Mouse (Mus musculus) MEL (cell line): ENCODE data around the gene Cep41. TPM values are rescaled to one million over a fixed set of nuclear protein-coding genes. Genes with fewer than 3 reads are reported as not detected.

Experiments used
- DNase-seq: peaks from one replicate; pipeline ENCODE4 v3.0.0; 2011; ENCODE audit warnings: low read depth, low spot score
- H3K27ac ChIP-seq: 2 replicates; pipeline ENCODE4 v1.5.1; 2012; ENCODE audit warnings: low read depth, mild to moderate bottlenecking, control low read depth, low read length, moderate library complexity; ENCODE audit not compliant: control insufficient read depth
- H3K27me3 ChIP-seq, 2 experiments: fragments of 150-350 bp in 1 of 2; sonication (generic) in 1 of 2; 2 replicates each; pipeline ENCODE4 v1.6.1; 2012; ENCODE audit warnings: low read length in 2 of 2, mild to moderate bottlenecking in 2 of 2, improper control_type of control experiment in 1 of 2, moderate library complexity in 1 of 2; ENCODE audit not compliant: insufficient read depth in 2 of 2, control insufficient read depth in 1 of 2
- H3K36me3 ChIP-seq, 2 experiments: 2 replicates each; pipeline ENCODE4 v1.6.1; 2012 to 2014; ENCODE audit warnings: low read length in 2 of 2, improper control_type of control experiment in 1 of 2, inconsistent platforms in 1 of 2, mild to moderate bottlenecking in 1 of 2; ENCODE audit not compliant: insufficient read depth in 2 of 2, control insufficient read depth in 1 of 2
- H3K4me1 ChIP-seq, 2 experiments: fragments of 150-350 bp in 1 of 2; sonication (generic) in 1 of 2; 2 replicates each; pipeline ENCODE4 v1.6.1; 2012; ENCODE audit warnings: low read length in 2 of 2, improper control_type of control experiment in 1 of 2, mild to moderate bottlenecking in 1 of 2; ENCODE audit not compliant: insufficient read depth in 2 of 2, control insufficient read depth in 1 of 2
- H3K4me3 ChIP-seq, 2 experiments: fragments of 150-350 bp in 1 of 2; sonication (generic) in 1 of 2; 2 replicates each; pipeline ENCODE4 v1.5.1; 2012; ENCODE audit warnings: low read depth in 2 of 2, low read length in 2 of 2, mild to moderate bottlenecking in 2 of 2, moderate library complexity in 2 of 2, control low read depth in 1 of 2, improper control_type of control experiment in 1 of 2; ENCODE audit not compliant: control insufficient read depth in 1 of 2, insufficient read depth in 1 of 2
- H3K79me2 ChIP-seq: 2 replicates; pipeline ENCODE4 v1.6.1; 2012; ENCODE audit warnings: mild to moderate bottlenecking, low read length, moderate library complexity; ENCODE audit not compliant: control insufficient read depth, poor library complexity, insufficient read depth
- H3K9ac ChIP-seq: 2 replicates; pipeline ENCODE4 v1.6.1; 2012; ENCODE audit warnings: low read depth, mild to moderate bottlenecking, control low read depth, low read length, moderate library complexity; ENCODE audit not compliant: control insufficient read depth, poor library complexity, severe bottlenecking
- H3K9me3 ChIP-seq: fragments of 150-350 bp; sonication (generic); replicated peaks from 2 replicates; pipeline ENCODE4 v1.6.1; 2012; ENCODE audit warnings: mild to moderate bottlenecking, low read length, improper control_type of control experiment, moderate library complexity; ENCODE audit not compliant: insufficient read depth
- BHLHE40 ChIP-seq: IDR thresholded peaks from 2 replicates; pipeline ENCODE4 v1.6.1; 2012; ENCODE audit warnings: low read depth, mild to moderate bottlenecking, inconsistent platforms, low read length, improper control_type of control experiment, borderline replicate concordance
- CHD2 ChIP-seq: IDR thresholded peaks from 2 replicates; pipeline ENCODE4 v1.6.1; 2011; ENCODE audit warnings: low read length, improper control_type of control experiment
- CTCF ChIP-seq, 3 experiments: IDR thresholded peaks in 2 of 3; conservative IDR thresholded peaks in 1 of 3; 2 replicates each; pipeline ENCODE4 v1.5.1; 2011 to 2012; ENCODE audit warnings: low read length in 3 of 3, low read depth in 2 of 3, mild to moderate bottlenecking in 2 of 3, improper control_type of control experiment in 1 of 3, inconsistent platforms in 1 of 3, mixed read lengths in 1 of 3, moderate library complexity in 1 of 3; ENCODE audit not compliant: control insufficient read depth in 1 of 3, insufficient read depth in 1 of 3, poor library complexity in 1 of 3, severe bottlenecking in 1 of 3
- ELF1 ChIP-seq: IDR thresholded peaks from 2 replicates; pipeline ENCODE4 v1.6.1; 2014; ENCODE audit warnings: low read depth, mild to moderate bottlenecking, inconsistent platforms, low read length, improper control_type of control experiment, moderate library complexity
- EP300 ChIP-seq, 2 experiments: IDR thresholded peaks; 2 replicates each; pipeline ENCODE4 v1.6.1; 2011; ENCODE audit warnings: improper control_type of control experiment in 2 of 2, low read length in 2 of 2, low read depth in 1 of 2, mild to moderate bottlenecking in 1 of 2
- GABPA ChIP-seq: IDR thresholded peaks from 2 replicates; pipeline ENCODE4 v1.6.1; 2012; ENCODE audit warnings: low read depth, mild to moderate bottlenecking, inconsistent platforms, low read length, improper control_type of control experiment, moderate library complexity
- KAT2A ChIP-seq: conservative IDR thresholded peaks from 2 replicates; pipeline ENCODE4 v1.6.1; 2012; ENCODE audit warnings: low read depth, low read length, improper control_type of control experiment, inconsistent platforms
- MAFK ChIP-seq: IDR thresholded peaks from 2 replicates; pipeline ENCODE4 v1.6.1; 2011; ENCODE audit warnings: low read depth, mild to moderate bottlenecking, low read length, improper control_type of control experiment, borderline replicate concordance
- MAX ChIP-seq: IDR thresholded peaks from 2 replicates; pipeline ENCODE4 v1.6.1; 2011; ENCODE audit warnings: low read length, improper control_type of control experiment
- MAZ ChIP-seq: IDR thresholded peaks from 2 replicates; pipeline ENCODE4 v1.6.1; 2012; ENCODE audit warnings: low read depth, mild to moderate bottlenecking, inconsistent platforms, low read length, improper control_type of control experiment
- MEF2A ChIP-seq: IDR thresholded peaks from 2 replicates; pipeline ENCODE4 v1.6.1; 2014; ENCODE audit warnings: low read depth, mild to moderate bottlenecking, inconsistent platforms, low read length, improper control_type of control experiment; ENCODE audit not compliant: poor library complexity, insufficient replicate concordance, severe bottlenecking; ENCODE audit errors: extremely low read depth
- MYB ChIP-seq: IDR thresholded peaks from 2 replicates; pipeline ENCODE4 v1.6.1; 2011; ENCODE audit warnings: mild to moderate bottlenecking, low read depth, low read length, improper control_type of control experiment
- MYC ChIP-seq: IDR thresholded peaks from 2 replicates; pipeline ENCODE4 v1.6.1; 2011; ENCODE audit warnings: low read depth, mild to moderate bottlenecking, low read length, improper control_type of control experiment, moderate library complexity
- NELFE ChIP-seq: IDR thresholded peaks from 2 replicates; pipeline ENCODE4 v1.6.1; 2011; ENCODE audit warnings: low read depth, low read length, improper control_type of control experiment
- NRF1 ChIP-seq: IDR thresholded peaks from 2 replicates; pipeline ENCODE4 v1.6.1; 2014; ENCODE audit warnings: low read depth, mild to moderate bottlenecking, inconsistent platforms, low read length, improper control_type of control experiment, moderate library complexity; ENCODE audit not compliant: poor library complexity, insufficient read depth, severe bottlenecking
- POLR2A ChIP-seq, 2 experiments: IDR thresholded peaks; 2 replicates each; pipeline ENCODE4 v1.6.1; 2011 to 2012; ENCODE audit warnings: low read length in 2 of 2, mild to moderate bottlenecking in 2 of 2, control low read depth in 1 of 2, improper control_type of control experiment in 1 of 2, low read depth in 1 of 2, moderate library complexity in 1 of 2; ENCODE audit not compliant: control insufficient read depth in 1 of 2, insufficient read depth in 1 of 2, poor library complexity in 1 of 2
- RCOR1 ChIP-seq: IDR thresholded peaks from 2 replicates; pipeline ENCODE4 v1.6.1; 2012; ENCODE audit warnings: low read depth, mild to moderate bottlenecking, inconsistent platforms, low read length, improper control_type of control experiment
- SMC3 ChIP-seq: IDR thresholded peaks from 2 replicates; pipeline ENCODE4 v1.6.1; 2011; ENCODE audit warnings: low read depth, low read length, improper control_type of control experiment
- TAL1 ChIP-seq: IDR thresholded peaks from 2 replicates; pipeline ENCODE4 v1.6.1; 2012; ENCODE audit warnings: mild to moderate bottlenecking, inconsistent platforms, low read length, moderate library complexity, mixed read lengths
- TBP ChIP-seq: IDR thresholded peaks from 2 replicates; pipeline ENCODE4 v1.8.0; 2011; ENCODE audit warnings: low read depth, low read length, improper control_type of control experiment
- UBTF ChIP-seq: IDR thresholded peaks from 2 replicates; pipeline ENCODE4 v1.6.1; 2012; ENCODE audit warnings: low read depth, mild to moderate bottlenecking, inconsistent platforms, low read length, improper control_type of control experiment, moderate library complexity, borderline replicate concordance; ENCODE audit not compliant: insufficient read depth
- USF1 ChIP-seq: IDR thresholded peaks from 2 replicates; pipeline ENCODE4 v1.6.1; 2014; ENCODE audit warnings: low read depth, mild to moderate bottlenecking, inconsistent platforms, low read length, improper control_type of control experiment, moderate library complexity
- ZMIZ1 ChIP-seq: IDR thresholded peaks from 2 replicates; pipeline ENCODE4 v1.6.1; 2012; ENCODE audit warnings: low read depth, mild to moderate bottlenecking, inconsistent platforms, low read length, improper control_type of control experiment, moderate library complexity
- polyA plus RNA-seq, 2 experiments: library from polyadenylated mRNA; stranded (reverse) in 1 of 2; unstranded in 1 of 2; fragments of >175 nt in 1 of 2; fragments of >200 nt in 1 of 2; gene quantifications; 2 replicates each; pipeline versions ENCODE4 v1.2.1 to v1.2.4; 2012; ENCODE audit warnings: low replicate concordance in 2 of 2, low read depth in 1 of 2; ENCODE audit not compliant: insufficient read length in 2 of 2, insufficient read depth in 1 of 2, missing spikeins in 1 of 2
- total RNA-seq: library from RNA; depleted of rRNA; stranded (reverse); fragments of 300-350 nt; gene quantifications from 2 replicates; pipeline ENCODE4 v1.2.3, GENCODE M21; 2012

The Cep41 gene
- total and polyA plus RNA-seq, 3 experiments: 9.8 to 12.0 TPM; not detected in 1

GRCm38 (mm10) chr6:30620591-30620990 is 73.0 kb downstream of the Cep41 start:
- H3K36me3 ChIP-seq: 0 out of 4 replicates have a peak, but pooled peaks cover 0 to 2% of the 10 kb centered on the region in 2 experiments
- no peak overlapping the region for H3K27ac ChIP-seq
- no peaks in the 10 kb centered on the region for H3K79me2 ChIP-seq
- no peaks in the 10 kb centered on the region for H3K9me3 ChIP-seq
- H3K27me3 ChIP-seq: peaks cover 0 to 3% of the 10 kb centered on the region in 2 experiments; a peak in 2 of 4 replicates
- H3K4me1 ChIP-seq: peaks cover 0 to 4% of the 10 kb centered on the region in 2 experiments; a peak in 1 of 4 replicates
- no peak for DNase-seq
- H3K4me3 ChIP-seq: no peak overlapping the region
- H3K9ac ChIP-seq: no peak overlapping the region
- TF ChIP-seq RCOR1 (no peak), USF1 (no peak), MAZ (no peak), MYB (no peak), GABPA (no peak), TAL1 (no peak), ELF1 (no peak), CHD2 (no peak), EP300 (IDR thresholded peaks at IDR 0.05; ENCODE audit: low read depth in 1 of 2, low read length in 2 of 2) (no peak), KAT2A (no peak), UBTF (no peak), MAFK (no peak), ZMIZ1 (no peak), BHLHE40 (no peak), MYC (no peak), NRF1 (no peak), MEF2A (no peak), SMC3 (no peak), TBP (no peak)

GRCm38 (mm10) chr6:30619606-30620005 is 73.9 kb downstream of the Cep41 start:
- no peaks in the 10 kb centered on the region for H3K9me3 ChIP-seq
- H3K9ac ChIP-seq: no peak overlapping the region
- peaks cover 0 to 3% of the 10 kb centered on the region in 2 experiments; a peak in 2 of 4 replicates for H3K27me3 ChIP-seq
- H3K36me3 ChIP-seq: 0 out of 4 replicates have a peak, but pooled peaks cover 0 to 2% of the 10 kb centered on the region in 2 experiments
- no peak overlapping the region for H3K4me3 ChIP-seq
- no peak for DNase-seq
- no peak for TF ChIP-seq GABPA
- no peak for TF ChIP-seq USF1
- TF ChIP-seq NRF1: no peak
- TF ChIP-seq POLR2A (IDR thresholded peaks at IDR 0.05; ENCODE audit: control insufficient read depth in 1 of 2, insufficient read depth in 1 of 2, low read depth in 1 of 2, low read length in 2 of 2, poor library complexity in 1 of 2): no peak
- no peak for TF ChIP-seq CTCF (IDR thresholded peaks at IDR 0.05 in 2 of 3, conservative IDR thresholded peaks at IDR 0.05 in 1 of 3; ENCODE audit: control insufficient read depth in 1 of 3, insufficient read depth in 1 of 3, low read depth in 2 of 3, low read length in 3 of 3, poor library complexity in 1 of 3, severe bottlenecking in 1 of 3)
- TF ChIP-seq NELFE: no peak
- TF ChIP-seq UBTF: no peak
- TF ChIP-seq MAX: no peak
- H3K27ac ChIP-seq: no peak overlapping the region
- H3K4me1 ChIP-seq: peaks cover 0 to 4% of the 10 kb centered on the region in 2 experiments; a peak in 1 of 4 replicates
- no peaks in the 10 kb centered on the region for H3K79me2 ChIP-seq
